7 mouse cellular contexts compared by ENCODE assay signal in the genomic region with DNA sequence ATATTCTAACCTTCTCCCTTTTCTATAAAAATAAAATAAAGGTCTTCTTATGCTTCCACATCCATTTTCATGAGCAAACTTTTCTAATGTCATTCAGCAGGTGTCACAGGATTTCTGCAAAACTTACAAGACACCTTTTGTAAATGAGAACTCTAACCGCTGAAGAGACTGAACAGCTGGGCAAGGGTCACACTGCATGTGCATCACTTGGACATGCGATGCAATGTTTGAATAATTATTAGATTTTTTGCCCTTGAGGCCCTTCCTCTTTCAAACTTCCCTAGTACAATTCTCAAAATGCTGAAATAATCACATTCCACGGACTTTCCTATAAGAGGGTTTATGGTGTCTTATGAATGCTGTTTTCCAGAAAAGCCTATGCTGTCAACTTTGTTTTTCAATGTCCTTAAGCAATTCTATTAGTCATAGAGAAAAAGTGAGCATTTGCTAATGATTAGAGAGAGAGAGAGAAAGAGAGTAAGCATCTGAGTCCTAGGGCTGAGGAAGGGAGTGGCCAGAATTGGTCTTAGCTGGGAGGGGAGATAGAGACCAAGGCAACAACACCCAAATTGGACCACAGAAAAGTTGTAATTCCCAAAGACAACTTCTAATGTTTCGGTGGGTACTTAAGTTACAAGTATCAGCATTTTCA. TPM values are rescaled to one million over a fixed set of nuclear protein-coding genes. Genes with fewer than 3 reads are reported as not detected.
A peak's percentile ranks its signal among the peaks of the same experiment; 100 is the strongest.
DNase-seq lines count a peak whose midpoint lies in the region; ATAC-seq and TF ChIP-seq lines count a peak whose summit lies in the region.

No protein-coding gene starts in this region.

- H3K9ac ChIP-seq in forebrain, embryonic 14.5 days (ENCODE audit: low read length), result peak overlapping the region; percentile 90
- peak overlapping the region; percentile 86 for H3K9ac ChIP-seq in limb, embryonic 13.5 days
- peak overlapping the region; percentile 89 for H3K9ac ChIP-seq in stomach, postnatal 0 days (ENCODE audit: low read length)

- 61% methylated on average over 4 of the region's 4 CpGs for WGBS in forebrain, embryonic 14.5 days
- 53% methylated on average over 4 of the region's 4 CpGs for WGBS in limb, embryonic 13.5 days
- 60% methylated on average over 4 of the region's 4 CpGs for WGBS in stomach, postnatal 0 days

- H3K4me2 ChIP-seq in forebrain, embryonic 14.5 days (ENCODE audit: low read length), result peak overlapping the region; percentile 65
- H3K4me2 ChIP-seq in limb, embryonic 13.5 days (replicated peaks), result peak overlapping the region; percentile 73
- peak overlapping the region; percentile 75 for H3K4me2 ChIP-seq in stomach, postnatal 0 days (replicated peaks; ENCODE audit: low read depth)

- no peaks in the 10 kb centered on the region for H3K27me3 ChIP-seq in testis, adult 2 months (ENCODE audit: control insufficient read depth, insufficient read depth, low read length)
- no peaks in the 10 kb centered on the region for H3K27me3 ChIP-seq in forebrain, embryonic 14.5 days (replicated peaks; ENCODE audit: control insufficient read depth, insufficient read depth, low read length)
- no peaks in the 10 kb centered on the region for H3K27me3 ChIP-seq in limb, embryonic 13.5 days
- no peaks in the 10 kb centered on the region for H3K27me3 ChIP-seq in stomach, postnatal 0 days (ENCODE audit: control insufficient read depth, insufficient read depth, low read length)

- H3K36me3 ChIP-seq in testis, adult 2 months (ENCODE audit: control insufficient read depth, insufficient read depth, low read length), result no peaks in the 10 kb centered on the region
- H3K36me3 ChIP-seq in forebrain, embryonic 14.5 days (ENCODE audit: control insufficient read depth, insufficient read depth, low read length), result no peaks in the 10 kb centered on the region
- no peaks in the 10 kb centered on the region for H3K36me3 ChIP-seq in limb, embryonic 13.5 days
- H3K36me3 ChIP-seq in stomach, postnatal 0 days (ENCODE audit: control insufficient read depth, insufficient read depth, low read length), result no peaks in the 10 kb centered on the region

- TF ChIP-seq EP300 in stomach, postnatal 0 days (optimal IDR thresholded peaks at IDR 0.05), result no peak

- no peak for TF ChIP-seq CTCF in testis, adult 2 months (IDR thresholded peaks at IDR 0.05; ENCODE audit: control insufficient read depth, insufficient read depth, insufficient replicate concordance, low read depth, low read length)
- TF ChIP-seq CTCF in stomach, postnatal 0 days (IDR thresholded peaks at IDR 0.05; ENCODE audit: low read depth), result no peak

- ATAC-seq in forebrain, embryonic 14.5 days, result no peak
- no peak for ATAC-seq in limb, embryonic 13.5 days (ENCODE audit: low FRiP score, low read depth)
- ATAC-seq in stomach, postnatal 0 days (ENCODE audit: low FRiP score, low TSS enrichment), result no peak

- peak overlapping the region; percentile 97; the same call in 1 of the 2 replicates for H3K4me3 ChIP-seq in testis, adult 2 months (ENCODE audit: control insufficient read depth, low read depth, low read length)
- H3K4me3 ChIP-seq in forebrain, embryonic 14.5 days (ENCODE audit: low read depth, low read length), result peak overlapping the region; percentile 86
- peak overlapping the region; percentile 72 for H3K4me3 ChIP-seq in limb, embryonic 13.5 days
- H3K4me3 ChIP-seq in stomach, postnatal 0 days (ENCODE audit: low read depth, low read length), result peak overlapping the region; percentile 89

- no peak for DNase-seq in testis, postnatal 10 days (ENCODE audit: low spot score)
- DNase-seq in forebrain, embryonic 14.5 days (ENCODE audit: low spot score), result no peak
- DNase-seq in stomach, postnatal 0 days (ENCODE audit: low spot score), result no peak
- no peak for DNase-seq in embryo, embryonic 10.5 days (ENCODE audit: low spot score)
- DNase-seq in right cerebral cortex, postnatal 25 days, result no peak

- H3K9me3 ChIP-seq in forebrain, embryonic 14.5 days (replicated peaks; ENCODE audit: control insufficient read depth, low read length), result no peaks in the 10 kb centered on the region
- H3K9me3 ChIP-seq in limb, embryonic 13.5 days, result no peaks in the 10 kb centered on the region
- no peaks in the 10 kb centered on the region for H3K9me3 ChIP-seq in stomach, postnatal 0 days (ENCODE audit: control insufficient read depth, low read length)

- no peak for TF ChIP-seq POLR2A in testis, adult 2 months (IDR thresholded peaks at IDR 0.05; ENCODE audit: control insufficient read depth, low read depth, low read length)

- H3K27ac ChIP-seq in testis, adult 2 months (ENCODE audit: control insufficient read depth, insufficient read depth, low read depth, low read length), result peak overlapping the region; percentile 63
- no peak overlapping the region for H3K27ac ChIP-seq in forebrain, embryonic 14.5 days (ENCODE audit: low read depth, low read length)
- H3K27ac ChIP-seq in limb, embryonic 13.5 days, result peak overlapping the region; percentile 78; the same call in 1 of the 2 replicates
- peak overlapping the region; percentile 85; the same call in 1 of the 2 replicates for H3K27ac ChIP-seq in stomach, postnatal 0 days (replicated peaks)

- H3K4me1 ChIP-seq in testis, adult 2 months (ENCODE audit: control insufficient read depth, insufficient read depth, low read length), result peaks cover 10% of the 10 kb centered on the region
- peaks cover 9% of the 10 kb centered on the region; the same call in 1 of the 2 replicates for H3K4me1 ChIP-seq in forebrain, embryonic 14.5 days (ENCODE audit: control insufficient read depth, insufficient read depth, low read length)
- H3K4me1 ChIP-seq in limb, embryonic 13.5 days, result peaks cover 13% of the 10 kb centered on the region
- no peaks in the 10 kb centered on the region for H3K4me1 ChIP-seq in stomach, postnatal 0 days (replicated peaks; ENCODE audit: control insufficient read depth, insufficient read depth)

RNA-seq across cellular contexts. Expression of a gene that starts 1.3 kb away (rescaled TPM):
- polyA plus RNA-seq in testis, adult 2 months (2012; rRNA removed), result 21.0 and 21.6 TPM in 2 replicates
- 12.9 and 13.9 TPM in 2 replicates for polyA plus RNA-seq in forebrain, embryonic 14.5 days (2014; fragmentation: Nextera tagmentation; extraction: Ambion mirVana)
- 13.3 and 15.8 TPM in 2 replicates for polyA plus RNA-seq in limb, embryonic 13.5 days (2015; fragmentation: Nextera tagmentation; extraction: Ambion mirVana)
- 3.1 and 4.3 TPM in 2 replicates for polyA plus RNA-seq in stomach, postnatal 0 days (2015; fragmentation: Nextera tagmentation; extraction: Ambion mirVana)

RNA-seq across cellular contexts. Expression of a gene that starts 53.2 kb away (rescaled TPM):
- 1.0 and 1.3 TPM in 2 replicates for polyA plus RNA-seq in testis, adult 2 months (2012; rRNA removed)
- polyA plus RNA-seq in forebrain, embryonic 14.5 days (2014; fragmentation: Nextera tagmentation; extraction: Ambion mirVana), result 85.1 and 102 TPM in 2 replicates
- 15.4 and 17.4 TPM in 2 replicates for polyA plus RNA-seq in limb, embryonic 13.5 days (2015; fragmentation: Nextera tagmentation; extraction: Ambion mirVana)
- not detected in 2 replicates for polyA plus RNA-seq in stomach, postnatal 0 days (2015; fragmentation: Nextera tagmentation; extraction: Ambion mirVana)
